Mouse (Mus musculus) limb, embryonic 11.5 days (tissue): ENCODE measurements around the gene Casp7. TPM values are rescaled to one million over a fixed set of nuclear protein-coding genes. Genes with fewer than 3 reads are reported as not detected.

Source experiments
- ATAC-seq: fragments of 200-750 bp; cut with Nextera tagmentation; 2 replicates; pipeline ENCODE4 v1.8.0; 2017; ENCODE audit warnings: low read depth; ENCODE audit not compliant: insufficient number of reproducible peaks, low FRiP score, low TSS enrichment
- DNase-seq: peaks from one replicate; pipeline ENCODE4 v3.0.0-alpha.2; 2015; ENCODE audit warnings: low spot score
- H3K27ac ChIP-seq: fragments of 300-500 bp; sonication (generic); replicated peaks from 2 replicates; pipeline ENCODE4 v1.5.1; 2014; ENCODE audit warnings: low read depth, mild to moderate bottlenecking, low read length
- H3K27me3 ChIP-seq: fragments of 300-500 bp; sonication (generic); 2 replicates; pipeline ENCODE4 v1.6.1; 2014; ENCODE audit warnings: mild to moderate bottlenecking, low read length, mixed read lengths; ENCODE audit not compliant: control insufficient read depth, insufficient read depth
- H3K36me3 ChIP-seq: fragments of 300-500 bp; sonication (generic); 2 replicates; pipeline ENCODE4 v1.6.1; 2014; ENCODE audit warnings: mild to moderate bottlenecking, low read length, moderate library complexity, mixed read lengths; ENCODE audit not compliant: control insufficient read depth, insufficient read depth
- H3K4me1 ChIP-seq: fragments of 300-500 bp; sonication (generic); 2 replicates; pipeline ENCODE4 v1.6.1; 2014; ENCODE audit warnings: low read length, mixed read lengths; ENCODE audit not compliant: control insufficient read depth, insufficient read depth
- H3K4me2 ChIP-seq: fragments of 300-500 bp; sonication (generic); 2 replicates; pipeline ENCODE4 v1.6.1; 2014; ENCODE audit warnings: low read depth, mild to moderate bottlenecking, moderate library complexity; ENCODE audit not compliant: severe bottlenecking
- H3K4me3 ChIP-seq: fragments of 300-500 bp; sonication (generic); 2 replicates; pipeline ENCODE4 v1.5.1; 2014; ENCODE audit warnings: low read depth, low read length
- H3K9ac ChIP-seq: fragments of 300-500 bp; sonication (generic); 2 replicates; pipeline ENCODE4 v1.6.1; 2014; ENCODE audit warnings: mild to moderate bottlenecking, low read length
- H3K9me3 ChIP-seq: fragments of 300-500 bp; sonication (generic); 2 replicates; pipeline ENCODE4 v1.6.1; 2016; ENCODE audit warnings: low read length; ENCODE audit not compliant: control insufficient read depth
- WGBS: fragments of 180-500 bp; shearing (Covaris S2); extraction: QIAGEN DNeasy Blood & Tissue Kit; methylation state at CpG from one replicate; pipeline ENCODE4 v1.1.7; 2014; 5-methylcytosine and 5-hydroxymethylcytosine counted together
- polyA plus RNA-seq: library from polyadenylated mRNA; unstranded; fragments of >200 nt; fragmentation: Nextera tagmentation; extraction: Ambion mirVana; gene quantifications from 2 replicates; pipeline ENCODE4 v1.2.1, GENCODE M21; 2014

The Casp7 gene
- polyA plus RNA-seq, 1 experiment from 2014 or later: 26.6 TPM

DNA sequence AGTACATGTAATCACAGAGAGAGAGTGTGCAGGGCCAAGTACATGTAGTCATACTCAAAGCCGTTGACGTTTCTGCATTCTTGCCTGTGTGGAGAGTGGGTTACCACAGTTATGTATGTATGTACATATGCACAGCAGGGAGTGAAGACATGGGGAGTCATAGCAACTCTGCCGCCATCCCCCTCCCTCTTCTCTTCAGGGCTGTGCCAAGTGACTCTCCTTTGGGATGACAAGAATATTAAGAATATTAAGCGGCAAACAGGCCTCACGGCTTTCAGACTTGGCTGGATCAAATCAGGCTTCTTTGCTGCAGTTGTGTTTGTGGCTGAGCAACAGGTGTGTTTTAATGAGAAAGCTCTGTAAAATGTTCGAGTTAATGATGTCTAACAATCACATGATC, 92.7 kb downstream of the Casp7 start:
- H3K9me3 ChIP-seq: no peaks in the 10 kb centered on the region
- H3K27me3 ChIP-seq: no peaks in the 10 kb centered on the region
- peaks cover 10% of the 10 kb centered on the region; the same call in 1 of the 2 replicates for H3K4me1 ChIP-seq
- H3K27ac ChIP-seq: no peak overlapping the region
- DNase-seq (no peak), ATAC-seq (no peak)
- no peak overlapping the region for H3K9ac ChIP-seq
- no peaks in the 10 kb centered on the region for H3K36me3 ChIP-seq
- no peak overlapping the region for H3K4me3 ChIP-seq
- 81% methylated on average over 6 of the region's 6 CpGs for WGBS
- H3K4me2 ChIP-seq: no peak overlapping the region

Other genes with a start within 250 kb of the Casp7 start
- 0.53 TPM in 1 of 2 replicates, not detected in the other for gene Habp2, start 110.0 kb upstream of the Casp7 start, polyA plus RNA-seq
- 0.21 TPM in 2 replicates for gene Nrap, start 7.1 kb upstream of the Casp7 start, polyA plus RNA-seq
- gene Plekhs1, start 64.5 kb downstream of the Casp7 start, polyA plus RNA-seq: 0.37 TPM in 1 of 2 replicates, not detected in the other
- gene Dclre1a, start 151.1 kb downstream of the Casp7 start, polyA plus RNA-seq: 18.5 and 24.6 TPM in 2 replicates
- 13.7 and 16.3 TPM in 2 replicates for gene Nhlrc2, start 151.1 kb downstream of the Casp7 start, polyA plus RNA-seq